Mouse (Mus musculus): ENCODE results near the gene Olfr1168. TPM values are rescaled to one million over a fixed set of nuclear protein-coding genes. Genes with fewer than 3 reads are reported as not detected.
"Not testable (repeated sequence)": the region's sequence is repeated elsewhere in the genome, so short reads cannot be mapped to it uniquely, and the experiment has no call there.

The Olfr1168 gene
- polyA plus RNA-seq (2012; fragmentation: generic; extraction: Trizol) = not detected

- Histone ChIP-seq H3K4me3 (no peak within 1 kb of the TSS), H3ac (ENCODE audit: control insufficient read depth, insufficient read length) (no peak within 1 kb of the TSS), H3K4me2 (ENCODE audit: low read depth) (no peak within 1 kb of the TSS), H3K36me3 (ENCODE audit: control insufficient read depth, insufficient read depth) (no peaks in the 10 kb centered on the region), H3K79me2 (ENCODE audit: control insufficient read depth, insufficient read depth) (no peaks in the 10 kb centered on the region), H3K27me3 (ENCODE audit: control insufficient read depth, insufficient read depth, insufficient read length) (no peaks in the 10 kb centered on the region)
- TF ChIP-seq REST (IDR thresholded peaks at IDR 0.05; ENCODE audit: insufficient read depth, insufficient read length) (no peak), MAX (IDR thresholded peaks at IDR 0.05; ENCODE audit: low read depth) (no peak), CEBPB (IDR thresholded peaks at IDR 0.05; ENCODE audit: insufficient read depth, poor library complexity, severe bottlenecking) (no peak), TCF12 (IDR thresholded peaks at IDR 0.05; ENCODE audit: insufficient read depth, poor library complexity, severe bottlenecking) (no peak), POLR2A (IDR thresholded peaks at IDR 0.05; ENCODE audit: insufficient read length, low read depth) (no peak)
Observed at GRCm38 (mm10) chr2:88181580-88181979, at the start of gene Olfr1168. Gene Olfr1168, plus strand, starts transcription at chr2:88181880.

DNA sequence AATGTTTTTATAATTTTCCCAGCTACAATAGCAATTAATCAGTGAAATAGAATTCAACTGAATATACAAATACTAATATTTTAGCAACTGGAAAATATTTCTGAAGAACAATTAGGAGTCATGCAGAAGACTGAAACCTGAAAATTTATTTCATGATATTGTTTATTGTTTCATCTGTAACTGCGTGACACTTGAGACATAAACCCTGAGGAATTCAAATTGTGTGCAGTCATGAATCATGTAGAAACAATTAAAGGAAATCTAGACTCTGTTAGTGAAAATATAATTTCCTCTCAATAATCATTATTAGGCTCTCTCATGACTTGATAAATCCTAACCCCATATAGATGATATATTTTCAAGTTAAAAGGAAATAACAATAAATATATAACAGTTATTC lies 26.6 kb upstream of the Olfr1168 start, which contains the start of gene Olfr1167:
Gene Olfr1167 (minus strand): TSS at position 101 of the 400 bp plus-strand sequence.
- H3K4me2 ChIP-seq (ENCODE audit: low read depth); H3K4me3 ChIP-seq; H3K27me3 ChIP-seq (ENCODE audit: control insufficient read depth, insufficient read depth, insufficient read length); H3K79me2 ChIP-seq (ENCODE audit: control insufficient read depth, insufficient read depth); H3ac ChIP-seq (ENCODE audit: control insufficient read depth, insufficient read length); H3K36me3 ChIP-seq (ENCODE audit: control insufficient read depth, insufficient read depth): not testable (repeated sequence)

GRCm38 (mm10) chr2:88220784-88221183 lies 39.1 kb downstream of the Olfr1168 start:
- TF ChIP-seq SRF (IDR thresholded peaks at IDR 0.05; ENCODE audit: control insufficient read depth, insufficient read length, low read depth) = no peak
- TF ChIP-seq POLR2AphosphoS2 (IDR thresholded peaks at IDR 0.05; ENCODE audit: insufficient read length, low read depth) = no peak
- TF ChIP-seq MAX (IDR thresholded peaks at IDR 0.05; ENCODE audit: low read depth) = no peak
- Histone ChIP-seq H3K4me2 (ENCODE audit: low read depth) (no peak overlapping the region), H3K4me3 (no peak overlapping the region), H3ac (ENCODE audit: control insufficient read depth, insufficient read length) (no peak overlapping the region), H3K36me3 (ENCODE audit: control insufficient read depth, insufficient read depth) (no peaks in the 10 kb centered on the region), H3K79me2 (ENCODE audit: control insufficient read depth, insufficient read depth) (no peaks in the 10 kb centered on the region), H3K27me3 (ENCODE audit: control insufficient read depth, insufficient read depth, insufficient read length) (no peaks in the 10 kb centered on the region)

DNA sequence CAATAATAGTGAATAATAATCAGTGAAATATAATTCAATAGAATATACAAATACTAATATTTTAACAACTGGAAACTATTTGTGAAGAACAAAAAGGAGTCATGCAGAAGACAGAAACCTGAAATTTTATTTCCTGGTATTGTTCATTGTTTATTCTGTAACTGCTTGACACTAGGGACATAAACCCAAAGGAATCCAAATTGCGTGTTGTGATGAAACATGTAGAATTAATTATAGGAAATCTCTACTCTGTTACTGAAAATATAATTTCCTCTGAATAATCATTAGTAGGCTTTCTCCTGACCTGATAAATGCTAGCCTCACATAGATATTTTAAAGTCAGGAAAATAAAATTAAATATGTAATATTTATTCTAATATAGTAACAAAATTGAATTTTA lies 46.6 kb downstream of the Olfr1168 start, which contains the start of gene Olfr1170:
Gene Olfr1170 (minus strand): TSS at position 101 of the 400 bp plus-strand sequence.
- no peak for TF ChIP-seq CEBPB (IDR thresholded peaks at IDR 0.05; ENCODE audit: insufficient read depth, poor library complexity, severe bottlenecking)
- TF ChIP-seq SRF (IDR thresholded peaks at IDR 0.05; ENCODE audit: control insufficient read depth, insufficient read length, low read depth) = no peak
- TF ChIP-seq REST (IDR thresholded peaks at IDR 0.05; ENCODE audit: insufficient read depth, insufficient read length) = no peak
- TF ChIP-seq POLR2AphosphoS2 (IDR thresholded peaks at IDR 0.05; ENCODE audit: insufficient read length, low read depth) = no peak
- no peak for TF ChIP-seq MYOD1 (IDR thresholded peaks at IDR 0.05; ENCODE audit: control insufficient read depth in 1 of 3, insufficient read length in 2 of 3, low read depth in 2 of 3)
- TF ChIP-seq MYOG (IDR thresholded peaks at IDR 0.05; ENCODE audit: control insufficient read depth in 1 of 3, insufficient read depth in 1 of 3, insufficient read length in 2 of 3, low read depth in 2 of 3) = no peak
- TF ChIP-seq E2F4 (IDR thresholded peaks at IDR 0.05; ENCODE audit: insufficient read depth) = no peak
- TF ChIP-seq TCF12 (IDR thresholded peaks at IDR 0.05; ENCODE audit: insufficient read depth, poor library complexity, severe bottlenecking) = no peak
- no peak for TF ChIP-seq POLR2A (IDR thresholded peaks at IDR 0.05; ENCODE audit: insufficient read length, low read depth)
- TF ChIP-seq TCF3 (IDR thresholded peaks at IDR 0.05; ENCODE audit: insufficient read length, low read depth) = no peak
- TF ChIP-seq USF1 (IDR thresholded peaks at IDR 0.05; ENCODE audit: low read depth) = no peak
- TF ChIP-seq MAX (IDR thresholded peaks at IDR 0.05; ENCODE audit: low read depth) = no peak
- no peak within 1 kb of the TSS for H3ac ChIP-seq (ENCODE audit: control insufficient read depth, insufficient read length)
- no peaks in the 10 kb centered on the region for H3K79me2 ChIP-seq (ENCODE audit: control insufficient read depth, insufficient read depth)
- H3K36me3 ChIP-seq (ENCODE audit: control insufficient read depth, insufficient read depth) = no peaks in the 10 kb centered on the region
- no peaks in the 10 kb centered on the region for H3K27me3 ChIP-seq (ENCODE audit: control insufficient read depth, insufficient read depth, insufficient read length)
- no peak within 1 kb of the TSS for H3K4me3 ChIP-seq
- H3K4me2 ChIP-seq (ENCODE audit: low read depth) = no peak within 1 kb of the TSS

Other genes starting within 250 kb of the Olfr1168 start
- gene Olfr1155, start 236.7 kb upstream of the Olfr1168 start, polyA plus RNA-seq (2012; fragmentation: generic; extraction: Trizol) = not detected
- gene Olfr1156, start 228.8 kb upstream of the Olfr1168 start, polyA plus RNA-seq (2012; fragmentation: generic; extraction: Trizol) = not detected
- not detected for gene Olfr1157, start 213.6 kb upstream of the Olfr1168 start, polyA plus RNA-seq (2012; fragmentation: generic; extraction: Trizol)
- not detected for gene Olfr74, start 207.2 kb upstream of the Olfr1168 start, polyA plus RNA-seq (2012; fragmentation: generic; extraction: Trizol)
- not detected for gene Olfr1158, start 191.8 kb upstream of the Olfr1168 start, polyA plus RNA-seq (2012; fragmentation: generic; extraction: Trizol)
- not detected for gene Olfr1160, start 173.6 kb upstream of the Olfr1168 start, polyA plus RNA-seq (2012; fragmentation: generic; extraction: Trizol)
- gene Olfr1161, start 159.1 kb upstream of the Olfr1168 start, polyA plus RNA-seq (2012; fragmentation: generic; extraction: Trizol) = not detected
- gene Olfr73, start 144.2 kb upstream of the Olfr1168 start, polyA plus RNA-seq (2012; fragmentation: generic; extraction: Trizol) = not detected
- not detected for gene Olfr1162, start 130.8 kb upstream of the Olfr1168 start, polyA plus RNA-seq (2012; fragmentation: generic; extraction: Trizol)
- not detected for gene Olfr1163, start 110.0 kb upstream of the Olfr1168 start, polyA plus RNA-seq (2012; fragmentation: generic; extraction: Trizol)
- gene Olfr1164, start 87.9 kb upstream of the Olfr1168 start, polyA plus RNA-seq (2012; fragmentation: generic; extraction: Trizol) = not detected
- not detected for gene Olfr1166, start 53.6 kb upstream of the Olfr1168 start, polyA plus RNA-seq (2012; fragmentation: generic; extraction: Trizol)
- not detected for gene Olfr1167, start 26.7 kb upstream of the Olfr1168 start, polyA plus RNA-seq (2012; fragmentation: generic; extraction: Trizol)
- gene Olfr1170, start 46.5 kb downstream of the Olfr1168 start, polyA plus RNA-seq (2012; fragmentation: generic; extraction: Trizol) = not detected
- gene Olfr1173, start 98.0 kb downstream of the Olfr1168 start, polyA plus RNA-seq (2012; fragmentation: generic; extraction: Trizol) = not detected
- not detected for gene Olfr1174-ps, start 133.3 kb downstream of the Olfr1168 start, polyA plus RNA-seq (2012; fragmentation: generic; extraction: Trizol)
- not detected for gene Olfr1175-ps, start 145.3 kb downstream of the Olfr1168 start, polyA plus RNA-seq (2012; fragmentation: generic; extraction: Trizol)
- not detected for gene Olfr1176, start 154.8 kb downstream of the Olfr1168 start, polyA plus RNA-seq (2012; fragmentation: generic; extraction: Trizol)
- not detected for gene Olfr1177-ps, start 164.6 kb downstream of the Olfr1168 start, polyA plus RNA-seq (2012; fragmentation: generic; extraction: Trizol)
- gene Olfr1178, start 205.2 kb downstream of the Olfr1168 start, polyA plus RNA-seq (2012; fragmentation: generic; extraction: Trizol) = not detected
- gene Olfr1179, start 224.6 kb downstream of the Olfr1168 start, polyA plus RNA-seq (2012; fragmentation: generic; extraction: Trizol) = not detected
- gene Olfr1180, start 237.3 kb downstream of the Olfr1168 start, polyA plus RNA-seq (2012; fragmentation: generic; extraction: Trizol) = not detected
- not detected for gene Olfr1181, start 244.3 kb downstream of the Olfr1168 start, polyA plus RNA-seq (2012; fragmentation: generic; extraction: Trizol)